Mouse (Mus musculus) hindbrain, embryonic 15.5 days (tissue): ENCODE measurements around the gene Tnrc18. TPM values are rescaled to one million over a fixed set of nuclear protein-coding genes. Genes with fewer than 3 reads are reported as not detected.

ENCODE experiments used
- ATAC-seq: fragments of 200-750 bp; cut with Nextera tagmentation; 2 replicates; pipeline ENCODE4 v1.8.0; 2017; ENCODE audit warnings: low read depth, moderate number of reproducible peaks, moderate TSS enrichment; ENCODE audit not compliant: low FRiP score
- H3K27ac ChIP-seq: fragments of 300-500 bp; sonication (generic); replicated peaks from 2 replicates; pipeline ENCODE4 v1.5.1; 2015; ENCODE audit warnings: mild to moderate bottlenecking, inconsistent platforms
- H3K27me3 ChIP-seq: fragments of 300-500 bp; sonication (generic); 2 replicates; pipeline ENCODE4 v1.6.1; 2015; ENCODE audit warnings: control low read depth, inconsistent platforms
- H3K36me3 ChIP-seq: fragments of 300-500 bp; sonication (generic); 2 replicates; pipeline ENCODE4 v1.6.1; 2015; ENCODE audit warnings: control low read depth, inconsistent platforms
- H3K4me1 ChIP-seq: fragments of 300-500 bp; sonication (generic); replicated peaks from 2 replicates; pipeline ENCODE4 v1.6.1; 2015; ENCODE audit warnings: control low read depth, inconsistent platforms
- H3K4me2 ChIP-seq: fragments of 300-500 bp; sonication (generic); 2 replicates; pipeline ENCODE4 v1.6.1; 2015; ENCODE audit warnings: moderate library complexity, mild to moderate bottlenecking, inconsistent platforms
- H3K4me3 ChIP-seq: fragments of 300-500 bp; sonication (generic); 2 replicates; pipeline ENCODE4 v1.5.1; 2015; ENCODE audit warnings: mild to moderate bottlenecking, inconsistent platforms
- H3K9ac ChIP-seq: fragments of 300-500 bp; sonication (generic); 2 replicates; pipeline ENCODE4 v1.6.1; 2015; ENCODE audit warnings: inconsistent platforms
- H3K9me3 ChIP-seq: fragments of 300-500 bp; sonication (generic); 2 replicates; pipeline ENCODE4 v1.6.1; 2016; ENCODE audit warnings: control low read depth, inconsistent platforms
- WGBS: fragments of 180-500 bp; shearing (Covaris S2); methylation state at CpG from one replicate; pipeline ENCODE4 v1.1.7; 2015; 5-methylcytosine and 5-hydroxymethylcytosine counted together
- polyA plus RNA-seq: library from polyadenylated mRNA; unstranded; fragments of >200 nt; fragmentation: Nextera tagmentation; extraction: Ambion mirVana; gene quantifications from 2 replicates; pipeline ENCODE4 v1.2.1, GENCODE M21; 2015

Tnrc18 gene
- polyA plus RNA-seq, 1 experiment from 2014 or later = 32.7 TPM

DNA sequence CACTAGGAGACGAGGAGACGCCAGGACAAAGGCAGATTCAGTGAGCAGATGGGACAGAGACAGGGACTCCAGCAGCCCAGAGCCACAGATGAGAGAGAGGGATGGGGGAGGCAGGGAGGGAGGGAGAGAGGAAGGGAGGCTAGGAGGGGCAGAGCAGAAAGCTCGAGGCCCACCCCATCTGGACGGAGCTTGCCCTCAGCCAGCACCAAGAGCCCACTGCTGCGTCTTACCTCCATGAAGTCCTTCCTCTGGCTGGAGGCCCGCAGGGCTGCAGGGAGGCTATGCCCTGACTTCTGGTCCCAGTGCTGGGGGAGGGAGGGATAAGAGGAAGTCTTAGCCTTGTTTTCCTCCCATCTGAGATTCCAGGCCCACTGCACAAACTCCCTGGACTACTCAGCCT lies 90.7 kb downstream of the Tnrc18 start:
- 75% methylated on average over 6 of the region's 6 CpGs for WGBS
- no peak overlapping the region for H3K4me2 ChIP-seq
- ATAC-seq = no peak

DNA sequence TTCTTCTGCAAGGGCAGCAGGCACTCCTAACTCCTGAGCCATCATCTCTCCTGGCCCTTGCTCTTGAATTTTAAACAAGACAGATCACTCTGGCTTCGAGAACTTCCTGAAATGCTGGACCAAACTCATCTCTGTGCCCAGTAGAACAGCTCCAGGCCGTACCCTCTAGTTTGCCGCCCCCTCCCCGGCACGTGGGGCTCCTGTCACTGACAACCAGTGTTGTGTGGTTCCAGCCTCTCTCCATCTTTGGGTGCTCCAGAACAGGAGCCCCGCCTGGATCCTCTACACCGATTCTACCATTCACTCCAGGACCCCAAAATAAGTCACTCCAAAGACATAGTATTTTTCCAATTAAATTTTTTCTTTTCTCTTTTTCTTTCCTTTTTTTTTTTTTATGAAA lies 93.2 kb downstream of the Tnrc18 start:
- ATAC-seq = no peak
- Histone ChIP-seq H3K9me3 (no peaks in the 10 kb centered on the region), H3K27me3 (no peaks in the 10 kb centered on the region), H3K9ac (no peak overlapping the region), H3K4me3 (no peak overlapping the region), H3K4me1 (peaks cover 8% of the 10 kb centered on the region), H3K36me3 (peaks cover 46% of the 10 kb centered on the region), H3K27ac (no peak overlapping the region), H3K4me2 (no peak overlapping the region)
- WGBS = 90% methylated on average over 7 of the region's 7 CpGs

More for the DNA sequence above, 90.7 kb downstream of the Tnrc18 start:
- peaks cover 8% of the 10 kb centered on the region for H3K4me1 ChIP-seq
- H3K36me3 ChIP-seq = peaks cover 67% of the 10 kb centered on the region
- H3K27ac ChIP-seq = no peak overlapping the region; the same call in 1 of the 2 replicates
- no peaks in the 10 kb centered on the region for H3K27me3 ChIP-seq
- no peaks in the 10 kb centered on the region for H3K9me3 ChIP-seq
- H3K4me3 ChIP-seq = no peak overlapping the region
- no peak overlapping the region for H3K9ac ChIP-seq

DNA sequence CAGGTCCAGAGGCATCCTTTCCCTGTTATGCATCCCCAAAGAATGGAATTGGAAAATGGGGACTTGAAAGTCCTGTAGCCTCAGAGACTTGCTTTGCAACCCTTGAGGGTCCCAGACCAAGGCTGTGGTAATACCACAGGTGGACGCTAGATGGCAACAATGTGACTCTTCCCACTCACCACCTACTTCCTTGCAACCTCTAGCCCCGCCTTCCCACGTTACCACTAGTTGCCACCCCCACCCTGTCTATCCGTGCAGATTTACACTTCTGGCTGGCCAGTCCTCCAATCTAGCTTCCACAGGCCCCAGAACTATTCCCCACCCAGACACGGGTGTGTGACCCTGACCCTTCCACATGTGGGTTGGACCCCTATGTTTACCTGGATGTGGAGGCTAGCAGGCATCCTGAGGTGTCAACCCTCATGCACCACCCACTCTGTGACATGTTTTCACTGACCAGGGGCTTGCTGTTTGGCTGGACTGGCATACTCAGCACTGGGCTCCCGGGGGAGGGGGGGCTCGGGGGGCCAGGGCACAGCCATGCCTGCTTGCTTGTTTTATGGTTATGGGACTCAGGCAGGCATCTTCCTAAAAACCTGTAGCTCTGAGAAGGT lies 93.8 kb downstream of the Tnrc18 start:
- 0 out of 2 replicates have a peak overlapping the region, but pooled peaks have one; percentile 13 for H3K4me2 ChIP-seq
- H3K36me3 ChIP-seq = peaks cover 45% of the 10 kb centered on the region
- no peak overlapping the region for H3K4me3 ChIP-seq
- WGBS = 14% methylated on average over 7 of the region's 7 CpGs
- H3K27ac ChIP-seq = peak overlapping the region; percentile 63
- H3K4me1 ChIP-seq = peaks cover 8% of the 10 kb centered on the region
- ATAC-seq = peak; percentile 63
- H3K9me3 ChIP-seq = no peaks in the 10 kb centered on the region
- H3K9ac ChIP-seq = no peak overlapping the region
- H3K27me3 ChIP-seq = no peaks in the 10 kb centered on the region

GRCm38 (mm10) chr5:142719897-142720296 lies 97.6 kb downstream of the Tnrc18 start:
- no peaks in the 10 kb centered on the region for H3K27me3 ChIP-seq
- H3K36me3 ChIP-seq = peaks cover 11% of the 10 kb centered on the region
- no peak overlapping the region for H3K9ac ChIP-seq
- H3K4me2 ChIP-seq = no peak overlapping the region
- no peak overlapping the region for H3K27ac ChIP-seq
- WGBS = 88% methylated on average over 13 of the region's 13 CpGs
- H3K4me3 ChIP-seq = no peak overlapping the region
- no peaks in the 10 kb centered on the region for H3K9me3 ChIP-seq
- H3K4me1 ChIP-seq = peaks cover 8% of the 10 kb centered on the region
- ATAC-seq = no peak

GRCm38 (mm10) chr5:142718486-142718885 lies 99.0 kb downstream of the Tnrc18 start:
- no peak overlapping the region for H3K27ac ChIP-seq
- H3K4me2 ChIP-seq = no peak overlapping the region
- H3K36me3 ChIP-seq = peaks cover 17% of the 10 kb centered on the region
- H3K9ac ChIP-seq = no peak overlapping the region
- H3K27me3 ChIP-seq = no peaks in the 10 kb centered on the region
- H3K4me1 ChIP-seq = peaks cover 4% of the 10 kb centered on the region
- no peak overlapping the region for H3K4me3 ChIP-seq
- ATAC-seq = 0 out of 2 replicates have a peak, but pooled peaks have one; percentile 21
- no peaks in the 10 kb centered on the region for H3K9me3 ChIP-seq
- WGBS = 76% methylated on average over 25 of the region's 25 CpGs

DNA sequence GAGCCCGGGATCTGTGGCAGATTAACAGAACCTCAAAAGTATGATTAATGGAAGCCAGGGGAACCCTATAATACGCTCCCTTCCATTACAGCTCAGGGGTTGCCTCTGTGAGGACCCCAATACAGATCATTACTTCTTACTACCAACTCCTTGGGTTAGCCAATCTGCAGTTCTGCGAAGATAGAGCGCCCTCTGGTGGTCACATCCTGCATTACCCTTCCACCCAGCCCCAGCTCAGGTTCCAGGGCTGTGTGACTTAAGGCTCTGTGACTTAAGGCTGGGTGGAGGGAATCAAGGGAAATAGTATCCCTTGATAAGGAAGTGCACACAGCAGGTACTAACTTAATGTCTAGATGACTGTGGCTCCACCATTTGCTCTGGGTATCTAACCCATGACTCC lies 99.4 kb downstream of the Tnrc18 start:
- Histone ChIP-seq H3K9me3 (no peaks in the 10 kb centered on the region), H3K36me3 (peaks cover 17% of the 10 kb centered on the region)

DNA sequence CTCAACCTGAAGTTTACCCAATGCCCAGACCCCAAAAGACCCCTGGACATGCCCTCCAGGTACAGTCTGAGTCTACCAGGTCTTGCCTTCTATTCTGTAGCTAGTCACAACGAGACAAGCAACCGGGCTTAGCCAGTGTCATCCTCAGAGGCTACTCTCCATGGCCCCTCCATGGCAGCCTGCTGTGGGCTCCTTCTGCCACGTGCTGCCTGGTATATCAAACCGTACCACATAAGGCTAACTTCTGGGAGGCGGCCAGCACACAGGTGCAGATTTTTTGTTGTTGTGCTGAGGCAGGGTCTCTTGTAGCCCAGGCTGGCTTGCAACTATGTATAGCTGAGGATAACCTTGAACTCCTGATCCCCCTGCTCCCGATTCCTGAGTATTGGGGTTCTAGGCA lies 101.4 kb downstream of the Tnrc18 start:
- no peak overlapping the region for H3K4me3 ChIP-seq
- peaks cover 34% of the 10 kb centered on the region for H3K36me3 ChIP-seq
- H3K9ac ChIP-seq = no peak overlapping the region
- H3K9me3 ChIP-seq = no peaks in the 10 kb centered on the region
- no peak for ATAC-seq
- H3K27me3 ChIP-seq = no peaks in the 10 kb centered on the region
- H3K27ac ChIP-seq = no peak overlapping the region
- no peak overlapping the region for H3K4me2 ChIP-seq
- WGBS = 84% methylated on average over 6 of the region's 6 CpGs
- H3K4me1 ChIP-seq = no peaks in the 10 kb centered on the region

More for the DNA sequence above, 99.4 kb downstream of the Tnrc18 start:
- Histone ChIP-seq H3K27ac (no peak overlapping the region), H3K27me3 (no peaks in the 10 kb centered on the region), H3K4me2 (no peak overlapping the region), H3K9ac (no peak overlapping the region), H3K4me1 (no peaks in the 10 kb centered on the region), H3K4me3 (no peak overlapping the region)
- peak; percentile 49; the same call in 1 of the 2 replicates for ATAC-seq
- 25% methylated on average over 4 of the region's 4 CpGs for WGBS

- Histone ChIP-seq H3K27ac (no peak overlapping the region), H3K36me3 (peaks cover 42% of the 10 kb centered on the region), H3K9ac (no peak overlapping the region), H3K4me3 (no peak overlapping the region), H3K9me3 (no peaks in the 10 kb centered on the region), H3K4me2 (no peak overlapping the region), H3K4me1 (no peaks in the 10 kb centered on the region), H3K27me3 (no peaks in the 10 kb centered on the region)
- WGBS = 91% methylated on average over 9 of the region's 9 CpGs
- no peak for ATAC-seq
Observed at GRCm38 (mm10) chr5:142715059-142715458, 102.4 kb downstream of the Tnrc18 start.

GRCm38 (mm10) chr5:142713966-142714365 lies 103.5 kb downstream of the Tnrc18 start:
- H3K4me3 ChIP-seq = no peak overlapping the region
- ATAC-seq = no peak
- H3K4me2 ChIP-seq = no peak overlapping the region
- no peak overlapping the region for H3K27ac ChIP-seq
- H3K27me3 ChIP-seq = no peaks in the 10 kb centered on the region
- H3K9ac ChIP-seq = no peak overlapping the region
- no peaks in the 10 kb centered on the region for H3K4me1 ChIP-seq
- peaks cover 44% of the 10 kb centered on the region for H3K36me3 ChIP-seq
- H3K9me3 ChIP-seq = no peaks in the 10 kb centered on the region
- WGBS = 92% methylated on average over 10 of the region's 10 CpGs

- ATAC-seq = no peak
- H3K4me3 ChIP-seq = no peak overlapping the region
- H3K4me2 ChIP-seq = no peak overlapping the region
- H3K9me3 ChIP-seq = no peaks in the 10 kb centered on the region
- no peak overlapping the region for H3K27ac ChIP-seq
- H3K9ac ChIP-seq = no peak overlapping the region
- H3K4me1 ChIP-seq = no peaks in the 10 kb centered on the region
- H3K27me3 ChIP-seq = no peaks in the 10 kb centered on the region
- 79% methylated on average over 5 of the region's 5 CpGs for WGBS
- peaks cover 49% of the 10 kb centered on the region for H3K36me3 ChIP-seq
Observed at GRCm38 (mm10) chr5:142712373-142712772, 105.1 kb downstream of the Tnrc18 start.

DNA sequence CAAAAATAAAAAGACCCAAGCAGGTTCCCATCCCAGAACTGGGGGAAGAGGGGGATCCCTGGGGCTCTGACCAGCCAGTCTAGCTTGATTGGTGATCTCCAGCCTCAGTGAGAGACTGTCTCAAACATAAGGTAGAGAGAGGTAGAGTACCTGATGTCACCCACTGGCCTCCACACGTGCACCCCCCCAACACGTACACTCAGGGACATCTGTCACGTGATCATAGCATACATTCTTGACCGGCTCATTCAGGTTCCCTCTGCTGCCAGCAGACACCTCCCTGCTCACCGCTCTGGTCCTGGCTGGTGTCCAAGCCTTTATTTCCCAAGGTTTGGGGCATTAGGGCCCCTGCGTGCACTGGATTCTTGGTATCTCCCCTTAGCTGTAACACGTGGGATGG lies 108.0 kb downstream of the Tnrc18 start:
- H3K27me3 ChIP-seq = no peaks in the 10 kb centered on the region
- H3K4me2 ChIP-seq = no peak overlapping the region
- H3K4me3 ChIP-seq = no peak overlapping the region
- peaks cover 62% of the 10 kb centered on the region for H3K36me3 ChIP-seq
- no peak overlapping the region for H3K27ac ChIP-seq
- no peak overlapping the region for H3K9ac ChIP-seq
- H3K9me3 ChIP-seq = no peaks in the 10 kb centered on the region
- no peak for ATAC-seq
- WGBS = 81% methylated on average over 7 of the region's 7 CpGs
- peaks cover under 1% of the 10 kb centered on the region for H3K4me1 ChIP-seq

GRCm38 (mm10) chr5:142707709-142708108 lies 109.8 kb downstream of the Tnrc18 start:
- Histone ChIP-seq H3K36me3 (peaks cover 53% of the 10 kb centered on the region), H3K4me2 (no peak overlapping the region), H3K4me1 (peaks cover 18% of the 10 kb centered on the region), H3K4me3 (no peak overlapping the region), H3K27ac (no peak overlapping the region), H3K27me3 (no peaks in the 10 kb centered on the region), H3K9me3 (no peaks in the 10 kb centered on the region), H3K9ac (no peak overlapping the region)
- 91% methylated on average over 5 of the region's 5 CpGs for WGBS
- ATAC-seq = no peak

GRCm38 (mm10) chr5:142703569-142703968 lies 113.9 kb downstream of the Tnrc18 start:
- ATAC-seq = peak; percentile 38; the same call in 1 of the 2 replicates
- 51% methylated on average over 10 of the region's 10 CpGs for WGBS
- H3K4me3 ChIP-seq = peak overlapping the region; percentile 64
- no peaks in the 10 kb centered on the region for H3K9me3 ChIP-seq
- 0 out of 2 replicates have a peak, but pooled peaks cover 3% of the 10 kb centered on the region for H3K27me3 ChIP-seq
- peak overlapping the region; percentile 81 for H3K4me2 ChIP-seq
- H3K36me3 ChIP-seq = peaks cover 18% of the 10 kb centered on the region
- peaks cover 30% of the 10 kb centered on the region for H3K4me1 ChIP-seq
- peak overlapping the region; percentile 10; the same call in 1 of the 2 replicates for H3K9ac ChIP-seq
- no peak overlapping the region for H3K27ac ChIP-seq
